Mouse (Mus musculus): ENCODE measurements at regions not wholly inside any gene's neighbourhood (a gene's known extent, or its start where the extent isn't known, plus 50 kb on each side); places are given as distances from the start of the nearest gene placed in this dataset.

- DNase-seq: no peak
Observed at GRCm38 (mm10) chrX:66524891-66525290, 124.2 kb upstream of the Slitrk2 start.

- no peak for DNase-seq
Observed at GRCm38 (mm10) chrX:66526842-66527623, 122.1 kb upstream of the Slitrk2 start.

GRCm38 (mm10) chrX:66528931-66529330, 120.2 kb upstream of the Slitrk2 start:
- no peak for DNase-seq

GRCm38 (mm10) chrX:66544002-66544520, 105.1 kb upstream of the Slitrk2 start:
- no peak for DNase-seq

GRCm38 (mm10) chrX:66554539-66554938, 94.6 kb upstream of the Slitrk2 start:
- peak; percentile 12 to 38 for DNase-seq

All from cerebellum, postnatal 36 days (tissue).